Mouse (Mus musculus): ENCODE results near the gene Tnfrsf21. TPM values are rescaled to one million over a fixed set of nuclear protein-coding genes. Genes with fewer than 3 reads are reported as not detected.

The Tnfrsf21 gene
- polyA plus RNA-seq, 1 experiment from 2014 or later, result 68.6 TPM

GRCm38 (mm10) chr17:43092280-43092995 is 76.1 kb downstream of the Tnfrsf21 start:
- H3K27ac ChIP-seq, result no peak overlapping the region
- H3K27me3 ChIP-seq (replicated peaks), result no peaks in the 10 kb centered on the region
- no peak overlapping the region for H3K4me2 ChIP-seq
- H3K9me3 ChIP-seq, result no peaks in the 10 kb centered on the region
- H3K9ac ChIP-seq, result no peak overlapping the region
- ATAC-seq (replicated peaks), result no peak
- no peak overlapping the region for H3K4me3 ChIP-seq
- H3K36me3 ChIP-seq (replicated peaks), result peaks cover 13% of the 10 kb centered on the region
- no peaks in the 10 kb centered on the region for H3K4me1 ChIP-seq
- 52% methylated on average over 8 of the region's 8 CpGs for WGBS

- H3K9ac ChIP-seq, result no peak overlapping the region
- ATAC-seq (replicated peaks), result no peak
Measured at GRCm38 (mm10) chr17:43094285-43094684, 77.9 kb downstream of the Tnfrsf21 start.

GRCm38 (mm10) chr17:43097101-43097688 is 80.8 kb downstream of the Tnfrsf21 start:
- 77% methylated on average over 4 of the region's 4 CpGs for WGBS
- no peaks in the 10 kb centered on the region for H3K36me3 ChIP-seq (replicated peaks)
- no peak overlapping the region for H3K9ac ChIP-seq
- H3K4me3 ChIP-seq, result no peak overlapping the region
- H3K4me2 ChIP-seq, result no peak overlapping the region
- H3K27ac ChIP-seq, result no peak overlapping the region
- no peaks in the 10 kb centered on the region for H3K9me3 ChIP-seq
- no peak for ATAC-seq (replicated peaks)
- no peaks in the 10 kb centered on the region for H3K4me1 ChIP-seq
- no peaks in the 10 kb centered on the region for H3K27me3 ChIP-seq (replicated peaks)

More at GRCm38 (mm10) chr17:43094285-43094684, 77.9 kb downstream of the Tnfrsf21 start:
- no peak overlapping the region for H3K27ac ChIP-seq
- H3K36me3 ChIP-seq (replicated peaks), result peaks cover 7% of the 10 kb centered on the region
- no peak overlapping the region for H3K4me3 ChIP-seq
- no peaks in the 10 kb centered on the region for H3K27me3 ChIP-seq (replicated peaks)
- H3K4me2 ChIP-seq, result no peak overlapping the region
- no peaks in the 10 kb centered on the region for H3K9me3 ChIP-seq
- 40% methylated on average over 2 of the region's 2 CpGs for WGBS
- no peaks in the 10 kb centered on the region for H3K4me1 ChIP-seq

GRCm38 (mm10) chr17:43106108-43106507 is 89.8 kb downstream of the Tnfrsf21 start:
- H3K4me2 ChIP-seq, result no peak overlapping the region
- no peak overlapping the region for H3K27ac ChIP-seq
- no peaks in the 10 kb centered on the region for H3K9me3 ChIP-seq
- no peaks in the 10 kb centered on the region for H3K36me3 ChIP-seq (replicated peaks)
- no peaks in the 10 kb centered on the region for H3K4me1 ChIP-seq
- no peak overlapping the region for H3K4me3 ChIP-seq
- ATAC-seq (replicated peaks), result no peak
- no peak overlapping the region for H3K9ac ChIP-seq
- WGBS, result 72% methylated on average over 3 of the region's 3 CpGs
- no peaks in the 10 kb centered on the region for H3K27me3 ChIP-seq (replicated peaks)

GRCm38 (mm10) chr17:43107338-43107737 is 91.0 kb downstream of the Tnfrsf21 start:
- 89% methylated on average over 5 of the region's 5 CpGs for WGBS

GRCm38 (mm10) chr17:43109501-43109900 is 93.1 kb downstream of the Tnfrsf21 start:
- Histone ChIP-seq H3K9ac (no peak overlapping the region), H3K27ac (no peak overlapping the region), H3K4me2 (no peak overlapping the region), H3K27me3 (replicated peaks) (no peaks in the 10 kb centered on the region), H3K9me3 (no peaks in the 10 kb centered on the region), H3K4me3 (no peak overlapping the region), H3K4me1 (peaks cover 3% of the 10 kb centered on the region; the same call in 1 of the 2 replicates), H3K36me3 (replicated peaks) (no peaks in the 10 kb centered on the region)
- ATAC-seq (replicated peaks), result no peak
- 82% methylated on average over 4 of the region's 4 CpGs for WGBS

More at GRCm38 (mm10) chr17:43107338-43107737, 91.0 kb downstream of the Tnfrsf21 start:
- Histone ChIP-seq H3K9ac (no peak overlapping the region), H3K4me1 (no peaks in the 10 kb centered on the region), H3K27me3 (replicated peaks) (no peaks in the 10 kb centered on the region), H3K27ac (no peak overlapping the region), H3K9me3 (no peaks in the 10 kb centered on the region), H3K36me3 (replicated peaks) (no peaks in the 10 kb centered on the region), H3K4me3 (no peak overlapping the region), H3K4me2 (no peak overlapping the region)
- ATAC-seq (replicated peaks), result no peak

GRCm38 (mm10) chr17:43110168-43110885 is 94.0 kb downstream of the Tnfrsf21 start:
- no peak for ATAC-seq (replicated peaks)
- 70% methylated on average over 9 of the region's 9 CpGs for WGBS
- no peaks in the 10 kb centered on the region for H3K9me3 ChIP-seq
- peaks cover 3% of the 10 kb centered on the region; the same call in 1 of the 2 replicates for H3K4me1 ChIP-seq
- no peaks in the 10 kb centered on the region for H3K27me3 ChIP-seq (replicated peaks)
- H3K9ac ChIP-seq, result no peak overlapping the region
- no peak overlapping the region for H3K4me3 ChIP-seq
- no peaks in the 10 kb centered on the region for H3K36me3 ChIP-seq (replicated peaks)
- no peak overlapping the region for H3K4me2 ChIP-seq
- no peak overlapping the region for H3K27ac ChIP-seq

- ATAC-seq (replicated peaks), result peak; percentile 53; the same call in 1 of the 2 replicates
- H3K4me1 ChIP-seq, result peaks cover 3% of the 10 kb centered on the region; the same call in 1 of the 2 replicates
- H3K9me3 ChIP-seq, result no peaks in the 10 kb centered on the region
- H3K4me3 ChIP-seq, result no peak overlapping the region
- H3K4me2 ChIP-seq, result no peak overlapping the region
- 70% methylated on average over 9 of the region's 9 CpGs for WGBS
- H3K9ac ChIP-seq, result no peak overlapping the region
- H3K27me3 ChIP-seq (replicated peaks), result no peaks in the 10 kb centered on the region
- no peaks in the 10 kb centered on the region for H3K36me3 ChIP-seq (replicated peaks)
- no peak overlapping the region for H3K27ac ChIP-seq
Measured at GRCm38 (mm10) chr17:43113391-43113984, 97.1 kb downstream of the Tnfrsf21 start.

GRCm38 (mm10) chr17:43114086-43114581 is 97.8 kb downstream of the Tnfrsf21 start:
- 70% methylated on average over 8 of the region's 8 CpGs for WGBS
- H3K4me2 ChIP-seq, result no peak overlapping the region
- no peak overlapping the region for H3K9ac ChIP-seq
- H3K9me3 ChIP-seq, result no peaks in the 10 kb centered on the region
- peak; percentile 82 for ATAC-seq (replicated peaks)
- no peaks in the 10 kb centered on the region for H3K36me3 ChIP-seq (replicated peaks)
- H3K27ac ChIP-seq, result 0 out of 2 replicates have a peak overlapping the region, but pooled peaks have one; percentile 7
- no peak overlapping the region for H3K4me3 ChIP-seq
- peaks cover 3% of the 10 kb centered on the region; the same call in 1 of the 2 replicates for H3K4me1 ChIP-seq
- no peaks in the 10 kb centered on the region for H3K27me3 ChIP-seq (replicated peaks)

- Histone ChIP-seq H3K36me3 (replicated peaks) (no peaks in the 10 kb centered on the region), H3K27me3 (replicated peaks) (no peaks in the 10 kb centered on the region), H3K9ac (no peak overlapping the region), H3K4me1 (peaks cover 3% of the 10 kb centered on the region; the same call in 1 of the 2 replicates), H3K27ac (no peak overlapping the region), H3K9me3 (no peaks in the 10 kb centered on the region), H3K4me2 (no peak overlapping the region), H3K4me3 (no peak overlapping the region)
- ATAC-seq (replicated peaks), result peak; percentile 37; the same call in 1 of the 2 replicates
- 94% methylated on average over 6 of the region's 6 CpGs for WGBS
Measured at GRCm38 (mm10) chr17:43114926-43115325, 98.6 kb downstream of the Tnfrsf21 start.

GRCm38 (mm10) chr17:43116748-43117147 is 100.4 kb downstream of the Tnfrsf21 start:
- 90% methylated on average over 10 of the region's 10 CpGs for WGBS
- no peak overlapping the region for H3K4me3 ChIP-seq
- H3K27ac ChIP-seq, result no peak overlapping the region
- no peak overlapping the region for H3K4me2 ChIP-seq
- H3K9ac ChIP-seq, result no peak overlapping the region
- ATAC-seq (replicated peaks), result no peak
- H3K36me3 ChIP-seq (replicated peaks), result no peaks in the 10 kb centered on the region
- H3K27me3 ChIP-seq (replicated peaks), result no peaks in the 10 kb centered on the region
- H3K9me3 ChIP-seq, result no peaks in the 10 kb centered on the region
- peaks cover 3% of the 10 kb centered on the region; the same call in 1 of the 2 replicates for H3K4me1 ChIP-seq

GRCm38 (mm10) chr17:43119446-43119845 is 103.1 kb downstream of the Tnfrsf21 start:
- H3K9me3 ChIP-seq, result no peaks in the 10 kb centered on the region
- no peaks in the 10 kb centered on the region for H3K4me1 ChIP-seq
- no peak overlapping the region for H3K4me3 ChIP-seq
- H3K27me3 ChIP-seq (replicated peaks), result no peaks in the 10 kb centered on the region
- H3K27ac ChIP-seq, result no peak overlapping the region
- no peak for ATAC-seq (replicated peaks)
- no peak overlapping the region for H3K9ac ChIP-seq
- H3K4me2 ChIP-seq, result no peak overlapping the region
- WGBS, result 88% methylated on average over 12 of the region's 12 CpGs
- no peaks in the 10 kb centered on the region for H3K36me3 ChIP-seq (replicated peaks)

Measured in midbrain, embryonic 15.5 days (tissue).